Mouse (Mus musculus): ENCODE results near the gene Lrrtm1.

Gene Lrrtm1

DNA sequence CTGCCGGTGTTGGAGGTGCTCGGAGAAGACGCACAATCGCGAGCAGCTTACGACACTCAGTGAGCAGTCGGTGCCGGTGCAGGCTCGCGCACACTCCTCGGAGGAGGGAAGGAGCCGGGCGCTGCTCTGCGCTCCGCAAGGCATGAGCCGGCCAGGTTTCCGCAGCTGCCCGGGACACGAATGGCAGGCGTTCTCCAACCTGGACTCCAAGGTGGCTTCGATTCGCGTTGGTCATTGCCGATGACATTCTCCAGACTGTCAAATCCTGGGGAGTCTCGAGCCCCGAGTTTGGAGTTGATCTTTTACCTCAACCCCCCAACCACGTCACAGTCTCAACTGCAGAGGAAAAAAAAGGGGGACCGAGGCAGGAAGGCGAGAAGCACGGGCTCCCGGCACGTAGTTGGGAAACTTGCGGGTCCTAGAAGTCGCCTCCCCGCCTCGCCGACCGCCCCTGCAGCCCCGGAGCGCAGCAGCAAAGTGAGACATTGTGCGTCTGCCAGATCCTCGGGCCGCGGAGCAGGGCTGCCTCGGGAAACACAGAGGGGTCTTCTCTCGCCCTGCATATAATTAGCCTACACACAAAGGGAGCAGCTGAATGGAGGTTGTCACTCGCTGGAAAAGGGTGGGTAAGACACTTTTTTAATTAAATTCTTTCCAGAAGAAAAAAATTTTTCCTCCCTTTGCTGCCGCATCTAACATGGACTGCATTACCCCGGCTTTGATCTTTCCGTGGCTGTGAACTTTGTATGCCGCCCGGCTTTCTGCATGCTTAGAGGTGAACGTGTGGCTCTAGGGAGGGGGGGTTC, at the start of gene Lrrtm1:
Lrrtm1 (plus strand) TSS at position 89 of the 806 bp plus-strand sequence.
- no peak for DNase-seq (ENCODE audit: low spot score)

DNA sequence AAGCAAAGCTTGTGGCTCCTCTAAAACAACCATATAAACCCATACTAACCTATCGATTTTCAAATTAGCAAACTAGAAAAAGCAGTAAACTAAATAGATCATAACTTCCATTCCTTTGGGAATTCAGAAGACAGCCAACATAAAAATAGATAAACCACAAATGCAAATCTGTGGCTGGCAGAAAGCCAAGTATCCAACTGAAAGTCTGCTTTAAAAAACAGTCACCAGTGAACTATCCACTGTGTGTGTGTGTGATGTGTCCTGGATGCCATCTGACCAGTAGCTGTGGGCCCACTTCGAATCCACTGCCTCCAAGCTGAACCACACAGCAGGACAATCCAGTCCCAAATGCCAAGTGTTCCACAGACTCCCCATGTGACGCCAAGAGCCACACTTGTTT, 45.8 kb upstream of the Lrrtm1 start:
- DNase-seq (ENCODE audit: low spot score) = no peak

DNA sequence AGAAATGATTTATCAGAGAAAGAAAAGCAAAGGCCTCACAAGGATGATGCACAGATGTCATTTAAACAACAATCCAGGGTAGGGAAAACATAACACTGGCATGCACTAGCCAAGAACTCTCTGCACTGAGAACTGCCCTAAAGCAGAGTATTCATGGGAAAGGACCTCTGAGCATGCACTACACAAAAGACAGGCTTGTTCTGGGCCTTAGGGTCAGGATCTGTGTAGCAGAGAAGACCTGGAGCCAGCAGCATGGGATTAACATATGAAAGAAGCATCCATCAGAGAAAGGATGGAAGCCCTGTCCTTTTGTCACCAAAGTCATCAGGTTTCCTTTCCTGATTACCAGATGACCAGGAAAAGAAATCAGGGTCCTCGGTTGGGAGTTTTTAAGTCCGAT, 43.1 kb upstream of the Lrrtm1 start:
- no peak for DNase-seq (ENCODE audit: low spot score)

DNA sequence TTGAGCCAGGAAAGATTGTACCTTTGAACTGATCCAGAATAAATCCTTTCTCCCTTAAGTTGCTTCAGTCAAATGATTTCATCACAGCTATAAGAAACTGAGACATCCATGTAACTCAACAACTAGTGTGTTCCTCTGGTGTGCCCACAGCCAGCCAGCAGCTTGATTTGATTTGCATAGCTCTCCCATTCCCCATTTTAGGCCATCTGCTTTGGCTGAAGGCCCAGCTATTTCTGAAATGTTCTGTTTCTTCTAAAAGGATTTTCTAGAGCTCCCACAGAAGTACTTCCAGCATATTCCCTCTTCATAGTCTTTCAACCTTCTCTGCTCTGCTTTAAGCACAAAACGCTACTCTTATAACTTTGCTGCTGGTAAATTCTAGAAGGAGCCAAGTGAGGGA, 33.3 kb upstream of the Lrrtm1 start:
- DNase-seq (ENCODE audit: low spot score) = no peak

DNA sequence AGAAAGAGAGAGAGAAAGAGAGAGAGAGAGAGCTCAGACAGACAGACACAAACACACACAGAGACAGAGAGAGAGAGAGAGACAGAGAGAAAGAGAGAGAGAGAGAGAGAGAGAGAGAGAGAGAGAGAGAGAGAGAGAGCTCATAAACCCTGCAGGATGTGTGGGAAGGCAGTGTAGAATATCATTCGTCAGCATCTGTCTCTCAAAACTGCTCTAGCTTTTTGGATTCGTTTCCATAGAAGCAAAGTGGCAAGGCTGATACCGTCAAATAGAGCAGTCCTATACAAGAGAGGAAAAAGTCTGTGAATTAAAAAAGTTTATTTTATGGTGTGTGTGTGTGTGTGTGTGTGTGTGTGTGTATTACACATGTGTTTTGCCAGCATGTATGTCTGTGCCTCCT, 32.6 kb upstream of the Lrrtm1 start:
- DNase-seq (ENCODE audit: low spot score) = no peak

DNA sequence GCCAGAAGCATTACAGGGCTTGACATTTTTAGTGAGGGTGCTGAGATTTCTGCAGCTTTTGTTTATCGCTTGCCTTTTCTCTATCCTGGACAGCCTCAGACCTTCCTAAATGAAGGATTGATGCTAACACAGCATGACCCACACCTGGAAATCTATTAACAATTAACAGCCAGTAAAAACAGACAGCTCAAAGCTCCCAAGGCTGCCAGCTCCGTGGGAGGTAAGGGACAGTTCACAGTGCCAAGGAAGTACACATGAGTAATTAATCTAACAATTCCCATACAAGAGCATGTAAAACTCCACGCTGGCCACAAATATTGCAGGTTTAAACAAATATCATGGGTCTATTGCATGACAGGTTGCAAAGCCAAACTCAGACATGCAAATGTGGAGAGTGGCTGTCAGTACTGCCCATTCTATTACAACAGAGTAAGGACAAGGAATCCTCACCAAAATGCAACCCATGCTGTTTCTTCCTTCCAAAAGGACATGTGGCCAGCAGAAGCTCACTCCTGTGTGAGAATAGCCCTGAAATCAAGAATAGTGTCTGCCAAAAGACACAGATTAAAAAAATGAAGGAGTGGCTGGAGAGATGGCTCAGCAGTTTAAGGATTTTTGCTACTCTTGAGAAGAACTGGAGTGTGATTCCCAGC, 28.6 kb upstream of the Lrrtm1 start:
- no peak for DNase-seq (ENCODE audit: low spot score)

DNA sequence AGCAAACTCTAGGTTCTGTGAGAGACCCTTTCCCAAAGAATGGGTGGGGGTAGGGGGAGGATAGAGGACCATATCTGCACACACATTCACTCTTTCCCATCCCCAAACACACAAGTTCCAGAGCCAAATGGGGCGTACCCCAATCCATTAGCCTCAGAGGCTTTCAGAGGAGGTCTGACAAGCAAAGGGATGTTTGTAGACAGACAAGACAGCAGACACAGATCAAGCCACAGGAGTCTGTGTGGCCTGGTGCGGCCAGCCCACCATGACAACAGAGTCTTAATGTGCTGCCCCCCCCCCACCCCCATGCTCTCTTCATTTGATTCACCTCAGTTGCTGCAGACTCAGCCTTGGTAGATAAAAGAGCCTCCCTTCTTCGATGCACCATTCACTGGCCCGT, 27.2 kb upstream of the Lrrtm1 start:
- DNase-seq (ENCODE audit: low spot score) = no peak

DNA sequence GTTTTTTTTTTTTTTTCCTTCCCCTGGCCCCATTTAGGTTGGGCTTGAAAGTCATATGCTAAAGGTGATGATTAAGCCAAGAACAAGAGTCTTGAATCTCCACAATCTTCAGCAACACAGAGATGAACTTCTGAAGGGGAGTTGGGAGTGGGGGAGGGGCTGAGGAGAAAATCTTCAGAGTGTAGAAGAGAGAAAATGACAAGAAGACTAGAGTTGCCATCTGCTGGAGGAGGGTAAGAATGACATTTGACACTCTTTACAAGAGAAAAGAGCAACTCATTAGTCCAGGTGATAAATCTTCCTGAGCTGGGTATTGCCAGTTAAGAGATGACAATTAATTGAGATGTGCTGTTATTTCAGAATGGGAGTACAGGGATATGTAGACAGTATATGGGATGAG, 23.6 kb upstream of the Lrrtm1 start:
- DNase-seq (ENCODE audit: low spot score) = no peak

DNA sequence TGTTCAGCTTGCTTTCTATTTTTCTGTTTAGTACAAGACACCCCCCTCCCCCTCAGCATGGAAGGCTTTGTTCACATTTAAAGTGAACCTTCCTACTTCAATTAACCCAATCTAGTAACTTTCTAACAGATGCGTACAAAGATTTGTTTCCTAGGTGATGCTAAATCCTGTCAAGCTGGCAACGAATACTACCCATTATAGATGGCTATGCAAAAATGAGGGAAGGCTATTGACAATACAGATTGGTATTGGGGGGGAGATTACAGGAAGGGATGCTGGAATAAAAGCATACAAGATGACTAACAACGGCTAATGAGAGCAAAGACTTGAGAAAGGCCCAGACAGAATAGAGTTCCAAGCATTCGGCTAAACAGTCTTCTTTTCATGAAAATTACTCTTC, 21.7 kb upstream of the Lrrtm1 start:
- DNase-seq (ENCODE audit: low spot score) = no peak

DNA sequence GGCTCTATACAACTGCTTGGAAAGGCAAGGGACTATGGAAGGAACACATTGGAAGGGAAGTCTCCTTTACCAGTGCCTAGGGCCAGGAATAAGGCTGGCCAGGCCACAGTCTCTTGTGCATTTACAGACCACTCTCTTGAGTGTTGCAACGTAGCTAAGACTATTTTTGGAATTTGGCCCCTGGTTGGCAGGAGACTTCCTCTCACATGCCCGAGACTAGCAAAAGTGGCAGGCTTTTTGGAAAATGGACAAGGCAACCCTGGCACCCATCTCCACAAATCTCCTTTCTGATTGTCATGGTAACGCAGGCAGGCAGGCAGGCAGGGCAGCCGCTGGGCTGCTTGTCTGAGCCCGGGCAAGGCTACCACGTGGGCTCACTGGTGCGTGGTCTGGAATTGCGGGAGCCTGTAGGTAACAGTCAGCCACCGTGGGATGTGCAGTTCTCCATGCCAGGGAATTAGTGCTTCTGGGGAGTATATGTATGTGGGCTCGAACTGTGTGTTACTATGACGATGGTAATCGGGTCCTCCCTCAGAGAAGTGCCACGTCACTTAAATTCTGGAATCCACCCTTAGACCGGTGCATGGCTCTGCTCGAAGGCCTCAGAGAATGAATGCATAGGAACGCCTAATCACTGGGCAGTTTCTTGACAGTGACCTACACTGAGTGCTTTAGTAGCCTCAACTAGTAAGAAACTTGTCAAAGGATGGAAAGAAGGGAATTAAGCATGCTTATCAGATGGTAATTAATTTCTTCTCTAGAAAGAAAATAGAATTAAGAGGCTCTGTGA, 19.4 kb upstream of the Lrrtm1 start:
- no peak for DNase-seq (ENCODE audit: low spot score)

DNA sequence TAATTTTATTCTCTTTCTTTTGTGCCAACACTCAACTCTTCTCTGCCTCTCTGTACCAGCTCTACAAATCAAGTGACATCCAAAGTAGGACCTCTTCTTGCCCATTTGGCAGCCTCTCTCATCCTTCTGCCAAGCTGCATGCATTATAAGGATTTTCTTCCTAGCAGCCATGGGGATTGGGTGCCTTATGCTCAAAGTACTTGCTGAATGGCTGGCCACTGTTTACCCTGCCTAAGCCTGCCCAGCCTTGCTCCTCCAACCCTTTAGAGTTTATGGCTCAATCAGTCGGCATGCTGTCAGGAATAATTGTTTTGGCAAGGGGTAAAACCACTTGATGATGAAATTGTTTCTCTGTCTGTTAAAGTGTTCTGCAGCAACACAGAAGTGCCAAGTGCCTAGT, 2.1 kb upstream of the Lrrtm1 start:
- no peak for DNase-seq (ENCODE audit: low spot score)

DNA sequence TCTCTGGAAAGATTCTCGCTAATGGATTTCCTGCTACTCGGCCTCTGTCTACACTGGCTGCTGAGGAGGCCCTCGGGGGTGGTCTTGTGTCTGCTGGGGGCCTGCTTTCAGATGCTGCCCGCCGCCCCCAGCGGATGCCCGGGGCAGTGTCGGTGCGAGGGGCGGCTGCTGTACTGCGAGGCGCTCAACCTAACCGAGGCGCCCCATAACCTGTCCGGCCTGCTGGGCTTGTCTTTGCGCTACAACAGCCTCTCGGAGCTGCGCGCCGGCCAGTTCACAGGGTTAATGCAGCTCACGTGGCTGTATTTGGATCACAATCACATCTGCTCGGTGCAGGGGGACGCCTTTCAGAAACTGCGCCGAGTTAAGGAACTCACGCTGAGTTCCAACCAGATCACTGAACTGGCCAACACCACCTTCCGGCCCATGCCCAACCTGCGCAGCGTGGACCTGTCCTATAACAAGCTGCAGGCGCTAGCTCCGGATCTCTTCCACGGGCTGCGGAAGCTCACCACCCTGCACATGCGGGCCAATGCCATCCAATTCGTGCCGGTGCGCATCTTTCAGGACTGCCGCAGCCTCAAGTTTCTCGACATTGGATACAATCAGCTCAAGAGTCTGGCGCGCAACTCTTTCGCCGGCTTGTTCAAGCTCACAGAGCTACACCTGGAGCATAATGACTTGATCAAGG, 1.2 kb downstream of the Lrrtm1 start:
- no peak for DNase-seq (ENCODE audit: low spot score)

DNA sequence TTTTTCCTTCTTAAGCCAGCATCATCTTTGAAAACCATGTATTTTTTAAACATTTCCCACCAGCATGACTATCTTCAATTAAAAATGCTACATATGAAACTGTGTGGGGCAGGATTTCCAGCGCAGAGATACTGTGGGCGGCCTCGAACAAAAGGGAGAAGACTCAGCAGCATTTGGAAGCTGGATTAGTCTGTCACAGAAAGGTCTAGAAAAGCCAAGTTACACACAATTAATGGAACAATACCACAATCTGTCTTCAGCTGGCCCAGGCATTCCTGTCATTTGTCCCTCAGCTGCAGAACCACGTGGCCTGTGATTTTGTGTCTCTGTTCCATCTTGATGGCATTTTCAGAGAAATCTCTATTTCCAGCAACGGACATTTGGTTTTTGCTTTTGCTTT, 11.0 kb downstream of the Lrrtm1 start:
- DNase-seq (ENCODE audit: low spot score) = no peak

DNA sequence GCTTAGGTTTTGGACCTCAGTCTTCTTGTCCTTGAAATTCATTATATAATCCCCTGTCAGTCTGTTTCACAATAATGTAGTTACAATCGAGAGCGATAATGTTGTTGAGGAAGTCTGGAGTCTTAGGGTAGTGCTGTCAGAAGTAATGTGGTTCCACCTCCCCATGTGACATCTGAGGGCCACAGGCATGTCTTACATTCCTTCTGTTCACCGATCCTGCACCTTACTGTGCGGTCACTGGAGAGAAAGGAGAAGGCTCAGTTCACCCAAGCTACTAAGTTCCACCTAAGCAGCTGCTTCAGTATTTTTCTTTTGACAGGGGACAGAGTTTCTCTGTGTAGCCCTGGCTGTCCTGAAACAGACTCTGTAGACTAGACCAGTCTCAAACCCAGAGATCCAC, 13.9 kb downstream of the Lrrtm1 start:
- DNase-seq (ENCODE audit: low spot score) = no peak

DNA sequence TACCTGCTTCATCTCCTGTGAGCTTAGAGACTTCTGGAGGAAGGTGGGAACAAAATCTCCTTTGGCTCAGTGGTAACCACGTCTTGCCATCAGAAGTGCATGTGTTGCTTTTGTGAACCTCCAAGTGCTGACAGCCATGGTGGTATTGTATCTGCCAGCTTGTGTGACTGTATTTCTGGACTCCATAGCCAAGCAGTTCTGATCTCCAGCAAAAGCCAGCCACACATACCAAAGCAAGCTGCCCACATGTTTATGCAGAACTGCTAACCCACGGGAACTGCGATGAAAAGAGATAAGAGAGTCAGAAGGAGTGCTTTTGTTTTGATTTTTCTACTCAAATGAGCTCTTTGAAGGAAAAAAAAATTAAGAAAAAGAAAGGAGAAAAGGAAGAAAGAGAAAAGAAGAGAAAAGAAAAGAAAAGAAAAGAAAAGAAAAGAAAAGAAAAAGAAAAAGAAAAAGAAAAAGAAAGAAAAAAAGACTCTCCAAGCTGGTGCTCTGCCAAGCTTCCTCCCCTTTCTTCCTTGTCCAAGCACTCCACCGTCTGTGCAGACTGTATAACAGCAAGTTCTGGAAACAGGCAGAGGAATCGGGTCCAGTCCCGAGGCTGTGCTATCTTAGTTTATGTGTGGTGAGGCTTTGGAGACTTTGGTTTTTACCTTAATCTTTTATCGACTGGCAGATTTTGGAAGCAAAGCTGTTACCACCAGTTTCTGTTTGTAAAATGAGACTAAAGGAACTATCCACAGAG, 15.0 kb downstream of the Lrrtm1 start:
- no peak for DNase-seq (ENCODE audit: low spot score)

DNA sequence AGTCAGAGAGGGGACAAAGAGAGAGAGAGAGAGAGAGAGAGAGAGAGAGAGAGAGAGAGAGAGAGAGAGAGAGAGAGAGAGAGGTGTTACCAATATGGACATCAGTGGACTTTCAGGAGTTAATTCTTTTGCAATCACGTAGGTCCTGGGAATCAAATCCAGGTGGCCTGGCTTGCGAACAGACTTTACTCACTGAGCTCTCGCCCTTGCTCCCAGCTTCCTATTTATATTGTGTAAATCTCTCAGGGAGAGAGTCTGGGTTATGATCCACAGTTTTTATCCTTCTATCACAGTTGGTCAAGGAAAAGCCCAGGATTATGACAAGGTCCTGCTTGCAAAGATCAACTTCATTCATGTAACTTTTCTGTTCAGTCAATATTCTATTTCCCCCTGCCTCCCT, 22.7 kb downstream of the Lrrtm1 start:
- no peak for DNase-seq (ENCODE audit: low spot score)

DNA sequence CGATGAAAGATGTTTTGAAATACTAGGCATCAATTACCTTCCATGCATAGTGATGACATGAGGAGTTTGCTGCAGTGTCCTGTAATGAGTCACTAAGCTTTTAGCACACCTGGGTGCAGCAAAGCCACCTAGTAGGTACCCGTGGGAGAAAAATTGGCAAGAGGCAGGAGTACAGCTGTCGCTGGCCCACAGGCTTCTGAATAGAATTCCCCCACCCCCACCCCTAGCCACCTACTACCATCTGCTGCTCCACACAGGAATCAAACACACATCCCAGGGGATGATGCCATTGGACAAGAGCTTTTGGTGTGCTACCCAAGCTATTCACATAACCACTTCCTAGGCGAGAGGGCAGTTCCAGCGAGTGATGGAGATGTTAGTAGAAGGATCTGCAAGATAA, 36.3 kb downstream of the Lrrtm1 start:
- no peak for DNase-seq (ENCODE audit: low spot score)

DNA sequence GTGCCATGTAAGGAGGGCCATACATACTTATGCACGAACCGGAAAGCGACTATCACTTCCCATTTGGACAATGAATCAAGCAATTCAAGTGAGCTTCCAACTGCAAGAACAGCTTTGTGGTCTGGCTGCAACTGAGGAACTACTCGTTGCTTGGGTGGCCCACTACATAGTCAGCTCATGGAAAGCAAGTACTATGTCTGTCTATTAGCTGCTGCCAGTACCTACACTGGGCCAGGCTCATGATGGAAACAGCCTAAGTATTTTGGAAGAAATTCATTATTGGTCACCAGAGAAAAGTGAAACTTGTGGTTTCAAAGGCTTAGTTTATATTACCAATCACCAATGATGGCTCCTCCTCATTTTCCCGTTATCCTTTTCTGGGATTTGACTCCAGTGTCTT, 43.8 kb downstream of the Lrrtm1 start:
- no peak for DNase-seq (ENCODE audit: low spot score)

DNA sequence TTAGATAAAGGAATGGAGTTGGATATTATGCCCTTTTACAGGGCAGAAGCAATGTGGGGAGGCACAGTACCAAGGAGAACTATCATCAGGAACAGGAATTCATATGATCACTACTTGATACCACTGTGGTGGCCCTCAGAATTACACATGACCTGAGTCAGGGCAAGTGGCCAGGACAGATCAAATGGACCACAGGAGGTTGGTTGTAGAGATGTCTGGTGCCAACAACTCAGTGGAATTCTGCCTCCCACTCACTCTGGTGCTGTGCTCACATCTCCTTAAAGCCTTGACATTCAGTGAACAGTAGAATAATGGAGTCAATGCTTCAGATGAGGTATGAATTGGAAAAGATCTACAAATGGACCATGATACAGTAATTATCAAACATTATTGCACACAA, 45.9 kb downstream of the Lrrtm1 start:
- no peak for DNase-seq (ENCODE audit: low spot score)

DNA sequence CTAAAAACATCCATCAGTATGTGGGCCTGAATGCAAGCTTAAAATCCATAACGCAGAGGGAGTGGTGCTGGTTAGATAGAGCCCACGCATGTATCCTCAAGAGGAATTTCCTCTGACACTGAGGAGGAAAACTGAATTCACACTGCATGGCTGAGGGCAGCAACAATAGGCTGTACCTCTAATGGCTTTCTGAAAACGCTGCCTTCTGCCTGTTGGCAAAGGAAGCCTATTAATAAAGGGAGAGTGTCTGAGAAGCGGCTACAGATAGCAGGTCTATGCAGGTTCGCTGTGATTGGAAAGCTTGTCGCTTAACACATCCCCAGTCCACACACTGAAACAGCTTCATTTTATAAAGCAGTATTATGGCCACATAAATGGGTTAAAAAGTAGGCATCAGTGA, 48.9 kb downstream of the Lrrtm1 start:
- DNase-seq (ENCODE audit: low spot score) = no peak

DNA sequence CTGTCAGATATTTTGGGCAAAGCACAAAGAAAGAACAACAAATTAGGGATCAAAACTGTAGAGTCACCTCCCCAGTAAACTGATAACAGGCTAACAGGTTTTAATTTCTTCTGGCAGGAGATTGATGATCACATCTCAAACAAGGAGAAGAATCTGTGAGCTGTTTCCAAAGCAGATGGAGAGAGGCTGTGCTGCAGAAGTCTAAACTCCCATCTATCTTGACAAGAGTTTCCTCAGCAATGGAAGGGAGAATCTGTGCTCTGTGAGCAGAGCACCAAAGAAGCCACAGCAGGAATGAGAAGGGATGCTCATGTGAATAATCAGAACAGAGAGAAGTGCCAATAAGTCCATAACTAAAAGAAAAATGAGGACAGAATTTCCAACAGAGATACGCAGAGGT, 58.8 kb downstream of the Lrrtm1 start:
- no peak for DNase-seq (ENCODE audit: low spot score)

DNA sequence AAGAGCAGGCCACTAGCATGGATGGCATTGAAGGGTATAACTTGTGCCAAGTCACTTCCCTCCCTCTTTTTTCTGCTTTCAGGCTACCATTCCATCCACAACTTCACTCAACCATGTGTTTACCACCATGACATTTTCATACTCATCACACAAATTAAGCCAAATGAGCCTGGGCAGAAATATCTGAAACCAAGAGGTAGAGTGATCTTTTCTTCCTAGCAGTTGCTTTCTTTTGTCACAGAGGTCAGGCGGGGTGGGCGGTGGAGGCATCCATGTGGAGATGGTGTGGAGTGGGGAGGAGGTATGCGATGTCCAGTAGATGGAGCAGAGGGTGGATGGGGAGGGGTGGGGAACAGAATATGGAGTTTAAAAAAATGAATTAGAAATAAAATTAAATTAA, 64.3 kb downstream of the Lrrtm1 start:
- no peak for DNase-seq (ENCODE audit: low spot score)
